Mouse (Mus musculus) liver, embryonic 14.5 days (tissue): ENCODE measurements around the gene Reln. TPM values are rescaled to one million over a fixed set of nuclear protein-coding genes. Genes with fewer than 3 reads are reported as not detected.

Source experiments
- ATAC-seq: fragments of 200-750 bp; cut with Nextera tagmentation; 2 replicates; pipeline ENCODE4 v1.8.0; 2017; ENCODE audit warnings: moderate number of reproducible peaks, mild to moderate bottlenecking, moderate library complexity; ENCODE audit not compliant: insufficient read depth
- DNase-seq, 3 experiments: peaks; one replicate each; pipeline ENCODE4 v3.0.0-alpha.2; 2012 to 2013; ENCODE audit warnings: low read depth in 3 of 3, low spot score in 3 of 3
- H3K27ac ChIP-seq: fragments of 300-500 bp; sonication (generic); 2 replicates; pipeline ENCODE4 v1.5.1; 2014; ENCODE audit warnings: moderate library complexity, mild to moderate bottlenecking, control low read depth, inconsistent platforms
- H3K27me3 ChIP-seq: fragments of 300-500 bp; sonication (generic); 2 replicates; pipeline ENCODE4 v1.6.1; 2014; ENCODE audit warnings: mild to moderate bottlenecking, low read length, moderate library complexity; ENCODE audit not compliant: control insufficient read depth, insufficient read depth
- H3K36me3 ChIP-seq: fragments of 300-500 bp; sonication (generic); replicated peaks from 2 replicates; pipeline ENCODE4 v1.6.1; 2014; ENCODE audit warnings: low read depth; ENCODE audit not compliant: control insufficient read depth, insufficient read depth
- H3K4me1 ChIP-seq, 2 experiments: fragments of 200-500 bp in 1 of 2; fragments of 300-500 bp in 1 of 2; sonication (generic) in 1 of 2; replicated peaks; 2 replicates each; pipeline ENCODE4 v1.6.1; 2012 to 2014; ENCODE audit warnings: antibody characterized with exemption in 1 of 2, inconsistent platforms in 1 of 2, low read length in 1 of 2; ENCODE audit not compliant: control insufficient read depth in 2 of 2, insufficient read depth in 2 of 2
- H3K4me2 ChIP-seq: fragments of 300-500 bp; sonication (generic); 2 replicates; pipeline ENCODE4 v1.6.1; 2014; ENCODE audit warnings: low read depth, mild to moderate bottlenecking, control low read depth, moderate library complexity
- H3K4me3 ChIP-seq, 2 experiments: fragments of 200-500 bp in 1 of 2; fragments of 300-500 bp in 1 of 2; sonication (generic) in 1 of 2; 2 replicates each; pipeline ENCODE4 v1.5.1; 2012 to 2014; ENCODE audit warnings: low read depth in 2 of 2, low read length in 2 of 2, mild to moderate bottlenecking in 2 of 2, control low read depth in 1 of 2, inconsistent platforms in 1 of 2, moderate library complexity in 1 of 2; ENCODE audit not compliant: insufficient read depth in 1 of 2
- H3K9ac ChIP-seq: fragments of 300-500 bp; sonication (generic); replicated peaks from 2 replicates; pipeline ENCODE4 v1.6.1; 2014; ENCODE audit warnings: mild to moderate bottlenecking, control low read depth, moderate library complexity
- H3K9me3 ChIP-seq: fragments of 300-500 bp; sonication (generic); 2 replicates; pipeline ENCODE4 v1.6.1; 2016; ENCODE audit warnings: low read length, mixed read lengths; ENCODE audit not compliant: control insufficient read depth
- CTCF ChIP-seq: IDR thresholded peaks from 2 replicates; pipeline ENCODE4 v1.5.1; 2016; ENCODE audit warnings: antibody characterized with exemption, low read depth, control low read depth
- EP300 ChIP-seq: IDR thresholded peaks from 2 replicates; pipeline ENCODE4 v1.6.1; 2016; ENCODE audit warnings: antibody characterized with exemption, low read depth
- WGBS: fragments of 180-500 bp; shearing (Covaris S2); extraction: QIAGEN DNeasy Blood & Tissue Kit; methylation state at CpG from one replicate; pipeline ENCODE4 v1.1.7; 2014; ENCODE audit not compliant: insufficient replicate concordance; 5-methylcytosine and 5-hydroxymethylcytosine counted together
- polyA plus RNA-seq, 2 experiments: library from polyadenylated mRNA; depleted of rRNA in 1 of 2; stranded (reverse) in 1 of 2; unstranded in 1 of 2; fragments of >200 nt; fragmentation: Nextera tagmentation in 1 of 2; extraction: Ambion mirVana in 1 of 2; gene quantifications; 2 replicates each; pipeline versions ENCODE4 v1.2.1 to v1.2.3; 2012 to 2014

Gene Reln
- polyA plus RNA-seq, 2 experiments: 25.7 to 38.7 TPM

DNA sequence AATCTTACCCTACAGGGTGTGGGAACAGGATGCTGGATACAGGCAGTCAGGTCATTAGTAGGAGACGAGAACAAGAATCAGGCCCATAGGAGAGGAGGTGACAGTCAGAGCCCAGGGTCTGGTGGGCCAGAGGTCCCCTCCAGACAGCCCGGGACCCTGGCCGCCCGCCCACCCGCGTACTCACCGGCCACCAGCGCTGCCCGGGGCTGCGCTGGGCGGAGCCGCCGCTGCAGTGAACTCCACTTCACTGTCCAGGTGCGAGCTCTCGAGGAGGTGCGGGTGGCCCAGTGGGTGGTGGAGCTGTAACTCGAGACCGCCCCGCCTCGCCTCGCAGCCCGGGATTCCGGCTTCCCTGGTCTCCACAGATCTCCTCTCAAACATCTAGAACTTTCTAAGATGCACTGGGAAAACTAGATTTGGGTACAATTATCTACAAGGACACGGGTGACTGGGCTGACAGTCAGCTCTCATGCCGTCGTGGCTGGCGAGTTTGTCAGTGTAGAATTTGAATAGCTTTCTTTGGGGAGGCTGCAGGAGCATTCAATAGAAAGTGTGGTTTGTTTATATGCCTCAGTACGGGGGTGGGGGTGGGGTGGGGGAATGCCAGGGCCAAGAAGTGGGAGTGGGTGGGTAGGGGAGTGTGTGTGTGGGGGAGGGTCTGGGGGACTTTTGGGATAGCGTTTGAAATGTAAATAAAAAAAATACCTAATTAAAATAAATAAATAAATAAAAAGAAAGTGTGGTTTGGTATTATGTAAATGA is 479.0 kb downstream of the Reln start, which contains the start of gene Slc26a5:
Gene Slc26a5, minus strand, starts transcription at position 259 of the 762 bp plus-strand sequence.
- Histone ChIP-seq H3K27me3 (no peaks in the 10 kb centered on the region), H3K9me3 (no peaks in the 10 kb centered on the region)
- 3% methylated on average over 29 of the region's 29 CpGs for WGBS

DNA sequence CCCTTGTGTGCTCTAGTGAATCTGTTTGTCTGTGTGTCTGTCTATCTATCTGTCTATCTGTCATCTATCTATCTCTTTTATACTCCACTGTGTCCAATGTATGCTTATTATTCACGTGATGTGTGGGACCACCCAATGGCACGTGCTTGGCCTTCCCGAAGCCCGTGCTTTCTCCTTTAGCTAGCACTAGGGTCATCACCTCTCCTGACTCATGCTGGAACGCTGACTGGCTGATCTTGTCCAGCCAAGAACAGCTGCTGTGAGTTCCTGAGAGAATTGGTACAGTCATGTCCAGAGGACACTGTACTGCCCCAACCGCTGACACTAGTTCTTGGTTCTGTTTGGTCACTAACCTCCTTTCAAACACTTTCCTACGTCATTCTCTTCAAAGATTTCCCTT is 485.8 kb downstream of the Reln start:
- Histone ChIP-seq H3K4me2 (no peak overlapping the region), H3K4me3 (no peak overlapping the region), H3K9ac (no peak overlapping the region), H3K36me3 (no peaks in the 10 kb centered on the region), H3K9me3 (no peaks in the 10 kb centered on the region), H3K4me1 (no peaks in the 10 kb centered on the region), H3K27me3 (no peaks in the 10 kb centered on the region), H3K27ac (no peak overlapping the region)
- ATAC-seq (no peak), DNase-seq (no peak)
- TF ChIP-seq EP300 (no peak), CTCF (no peak)
- 70% methylated on average over 7 of the region's 7 CpGs for WGBS

More for the DNA sequence above, 479.0 kb downstream of the Reln start, which contains the start of gene Slc26a5:
- Histone ChIP-seq H3K4me1 (no peaks in the 10 kb centered on the region), H3K27ac (no peak within 1 kb of the TSS), H3K4me3 (no peak within 1 kb of the TSS), H3K36me3 (no peaks in the 10 kb centered on the region), H3K4me2 (peak within 1 kb of the TSS; percentile 8; the same call in 1 of the 2 replicates), H3K9ac (no peak within 1 kb of the TSS)
- ATAC-seq (no peak), DNase-seq (no peak)
- TF ChIP-seq EP300: no peak
- TF ChIP-seq CTCF: no peak

DNA sequence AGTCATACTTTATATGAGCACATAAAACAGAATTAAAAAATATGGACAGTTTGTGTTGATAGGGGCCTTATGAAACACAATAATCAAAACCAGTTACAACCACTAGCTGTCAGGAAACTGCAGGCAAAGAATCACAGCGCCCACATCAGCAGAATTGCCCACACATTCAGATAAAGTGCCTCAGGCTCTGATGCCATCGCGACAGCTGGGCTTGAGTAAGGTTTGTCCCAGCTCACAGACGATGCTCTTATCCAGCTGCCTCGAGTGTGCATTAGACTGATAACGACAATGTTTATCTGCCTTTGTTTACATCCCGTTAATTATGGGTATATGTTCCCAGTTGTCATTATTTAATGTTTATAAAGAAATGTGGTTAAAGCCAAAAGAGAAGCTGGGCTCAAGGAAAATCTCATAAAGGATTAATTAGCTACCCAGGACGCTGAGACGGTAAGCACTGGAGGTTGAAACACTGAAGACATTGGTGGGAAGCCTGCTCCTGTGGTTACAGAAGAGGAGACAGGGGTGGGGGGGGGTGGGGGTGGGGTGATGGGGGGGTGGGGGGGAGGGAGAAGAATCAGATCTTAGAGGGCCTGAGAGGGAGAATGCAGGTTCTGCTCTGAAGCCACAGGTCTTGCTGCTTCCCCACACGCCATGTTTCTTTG is 492.7 kb downstream of the Reln start:
- H3K4me1 ChIP-seq: peaks cover 0 to 3% of the 10 kb centered on the region in 2 experiments; a peak in 1 of 4 replicates
- H3K27me3 ChIP-seq: no peaks in the 10 kb centered on the region
- 32% methylated on average over 10 of the region's 10 CpGs for WGBS
- no peak overlapping the region for H3K27ac ChIP-seq
- H3K9ac ChIP-seq: no peak overlapping the region
- H3K36me3 ChIP-seq: no peaks in the 10 kb centered on the region
- DNase-seq (no peak), ATAC-seq (no peak)
- TF ChIP-seq CTCF: no peak
- TF ChIP-seq EP300: no peak
- H3K4me3 ChIP-seq: no peak overlapping the region
- no peak overlapping the region for H3K4me2 ChIP-seq
- no peaks in the 10 kb centered on the region for H3K9me3 ChIP-seq

DNA sequence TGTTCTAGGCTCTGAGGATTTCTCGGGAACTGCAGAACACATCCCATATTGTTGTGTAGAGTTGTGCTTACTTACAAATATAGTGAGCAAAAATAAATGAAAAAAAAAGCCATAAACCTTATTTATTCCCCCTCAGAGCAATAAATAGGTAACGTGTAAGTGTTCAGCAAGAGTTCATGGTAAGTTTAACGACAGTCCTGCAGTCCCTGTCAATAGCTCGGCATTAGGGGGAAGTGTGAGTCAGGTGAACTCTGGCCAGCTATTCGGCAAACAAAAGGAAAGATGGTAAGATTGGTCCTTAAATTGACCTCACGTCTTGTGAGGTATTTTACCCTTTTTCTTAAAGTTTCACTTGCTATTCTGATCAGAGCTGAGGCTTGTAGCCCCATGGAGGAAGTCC is 497.1 kb downstream of the Reln start:
- Histone ChIP-seq H3K4me3 (no peak overlapping the region), H3K27me3 (no peaks in the 10 kb centered on the region), H3K9ac (no peak overlapping the region), H3K4me1 (peaks cover 0 to 4% of the 10 kb centered on the region in 2 experiments; a peak in 1 of 4 replicates), H3K27ac (no peak overlapping the region), H3K4me2 (no peak overlapping the region), H3K36me3 (no peaks in the 10 kb centered on the region), H3K9me3 (no peaks in the 10 kb centered on the region)
- 51% methylated on average over 6 of the region's 6 CpGs for WGBS
- DNase-seq (no peak), ATAC-seq (no peak)
- TF ChIP-seq EP300 (no peak), CTCF (no peak)

GRCm38 (mm10) chr5:21846616-21847290 is 497.7 kb downstream of the Reln start:
- no peaks in the 10 kb centered on the region for H3K27me3 ChIP-seq
- no peak for ATAC-seq
- no peaks in the 10 kb centered on the region for H3K9me3 ChIP-seq
- H3K27ac ChIP-seq: no peak overlapping the region
- no peak overlapping the region for H3K4me3 ChIP-seq
- WGBS: 55% methylated on average over 20 of the region's 20 CpGs
- TF ChIP-seq CTCF (no peak), EP300 (no peak)
- DNase-seq: no peak
- H3K36me3 ChIP-seq: no peaks in the 10 kb centered on the region
- H3K9ac ChIP-seq: no peak overlapping the region
- peaks cover 0 to 4% of the 10 kb centered on the region in 2 experiments; a peak in 1 of 4 replicates for H3K4me1 ChIP-seq
- H3K4me2 ChIP-seq: no peak overlapping the region
